Mouse (Mus musculus): Measurements from ENCODE around the gene Wwox. TPM values are rescaled to one million over a fixed set of nuclear protein-coding genes. Genes with fewer than 3 reads are reported as not detected.

The Wwox gene
- polyA plus RNA-seq, 1 experiment from 2014 or later = 11.0 TPM

DNA sequence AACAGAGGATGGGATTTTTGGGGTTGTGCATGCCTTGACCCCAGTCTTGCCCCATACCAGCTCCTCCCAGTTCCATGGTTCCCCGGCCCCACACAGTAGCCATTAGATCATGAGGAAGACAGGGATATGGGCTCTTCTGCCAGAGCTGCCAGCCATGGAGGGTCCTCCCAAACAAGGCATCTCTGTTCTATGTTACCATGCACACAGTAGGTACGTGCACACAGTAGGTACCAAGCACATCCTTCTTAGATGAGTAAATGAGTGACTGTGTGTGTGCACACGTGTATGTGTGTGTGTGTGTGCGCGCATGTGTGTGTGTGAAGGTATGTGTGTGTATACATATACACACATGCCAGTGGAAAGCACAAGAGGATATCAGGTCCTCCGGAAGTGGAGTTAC is 185.9 kb downstream of the Wwox start:
- ATAC-seq (ENCODE audit: low read depth) (no peak), DNase-seq (ENCODE audit: low spot score) (no peak)
- no peaks in the 10 kb centered on the region for H3K27me3 ChIP-seq (replicated peaks; ENCODE audit: control insufficient read depth, insufficient read depth, low read length)
- no peak overlapping the region for H3K9ac ChIP-seq (ENCODE audit: low read depth, low read length)
- 0 out of 2 replicates have a peak, but pooled peaks cover 3% of the 10 kb centered on the region for H3K4me1 ChIP-seq (ENCODE audit: control insufficient read depth, insufficient read depth, low read length)
- no peak overlapping the region for H3K4me2 ChIP-seq (ENCODE audit: low read depth, low read length)
- no peak overlapping the region for H3K27ac ChIP-seq (replicated peaks; ENCODE audit: low read depth, low read length)
- 85% methylated on average over 6 of the region's 6 CpGs for WGBS
- H3K36me3 ChIP-seq (ENCODE audit: control insufficient read depth, insufficient read depth, low read length) = no peaks in the 10 kb centered on the region
- no peaks in the 10 kb centered on the region for H3K9me3 ChIP-seq (ENCODE audit: control insufficient read depth, low read length)
- H3K4me3 ChIP-seq (ENCODE audit: low read depth, low read length) = no peak overlapping the region

DNA sequence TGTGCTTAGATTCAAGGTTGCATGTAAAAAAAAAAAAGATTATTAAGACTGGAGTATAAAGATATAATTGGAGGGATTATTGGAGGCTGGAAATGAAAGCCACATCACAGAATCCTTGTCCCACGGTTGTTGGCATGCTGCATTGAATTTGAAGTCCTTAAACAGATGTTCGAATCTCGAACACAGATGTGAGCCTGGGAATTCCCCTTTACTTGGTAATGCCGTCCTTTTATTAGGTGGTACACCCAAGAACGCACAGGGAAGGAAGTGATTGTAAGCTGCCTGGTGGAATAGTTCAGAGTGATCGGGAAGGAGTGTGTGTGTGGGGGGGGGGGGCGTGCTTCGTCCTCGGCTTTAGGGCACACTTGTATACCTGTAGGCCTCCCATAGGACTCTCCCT is 187.4 kb downstream of the Wwox start:
- H3K9ac ChIP-seq (ENCODE audit: low read depth, low read length) = no peak overlapping the region
- 41% methylated on average over 9 of the region's 9 CpGs for WGBS
- H3K4me1 ChIP-seq (ENCODE audit: control insufficient read depth, insufficient read depth, low read length) = 0 out of 2 replicates have a peak, but pooled peaks cover 3% of the 10 kb centered on the region
- DNase-seq (ENCODE audit: low spot score) (no peak), ATAC-seq (ENCODE audit: low read depth) (no peak)
- no peak overlapping the region for H3K27ac ChIP-seq (replicated peaks; ENCODE audit: low read depth, low read length)
- H3K27me3 ChIP-seq (replicated peaks; ENCODE audit: control insufficient read depth, insufficient read depth, low read length) = no peaks in the 10 kb centered on the region; the same call in 1 of the 2 replicates
- H3K9me3 ChIP-seq (ENCODE audit: control insufficient read depth, low read length) = no peaks in the 10 kb centered on the region
- H3K4me3 ChIP-seq (ENCODE audit: low read depth, low read length) = no peak overlapping the region
- no peak overlapping the region for H3K4me2 ChIP-seq (ENCODE audit: low read depth, low read length)
- H3K36me3 ChIP-seq (ENCODE audit: control insufficient read depth, insufficient read depth, low read length) = no peaks in the 10 kb centered on the region

DNA sequence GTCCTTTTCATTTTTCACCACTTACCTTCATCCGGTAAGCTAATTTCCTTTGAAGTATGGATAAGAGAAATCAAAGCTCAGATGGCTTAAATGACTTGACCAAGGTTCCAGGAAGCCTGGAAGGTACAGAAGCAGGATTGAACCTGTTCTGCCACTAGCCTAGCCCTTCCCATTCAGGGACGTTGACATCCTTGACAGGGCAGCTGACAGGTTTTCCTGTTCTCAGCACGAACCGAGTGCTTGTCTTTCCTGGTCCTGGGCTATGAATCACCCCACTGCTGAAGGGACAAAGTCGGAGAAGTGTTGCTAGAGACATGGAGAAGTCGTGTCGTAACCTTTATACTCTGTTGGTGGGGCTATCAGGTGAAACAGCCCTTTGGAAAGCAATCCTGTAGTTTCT is 190.3 kb downstream of the Wwox start:
- H3K9ac ChIP-seq (ENCODE audit: low read depth, low read length) = no peak overlapping the region
- H3K36me3 ChIP-seq (ENCODE audit: control insufficient read depth, insufficient read depth, low read length) = no peaks in the 10 kb centered on the region
- no peak overlapping the region for H3K27ac ChIP-seq (replicated peaks; ENCODE audit: low read depth, low read length)
- H3K4me2 ChIP-seq (ENCODE audit: low read depth, low read length) = no peak overlapping the region
- ATAC-seq (ENCODE audit: low read depth) (no peak), DNase-seq (ENCODE audit: low spot score) (no peak)
- no peaks in the 10 kb centered on the region for H3K9me3 ChIP-seq (ENCODE audit: control insufficient read depth, low read length)
- no peaks in the 10 kb centered on the region; the same call in 1 of the 2 replicates for H3K27me3 ChIP-seq (replicated peaks; ENCODE audit: control insufficient read depth, insufficient read depth, low read length)
- peaks cover 5% of the 10 kb centered on the region; the same call in 1 of the 2 replicates for H3K4me1 ChIP-seq (ENCODE audit: control insufficient read depth, insufficient read depth, low read length)
- no peak overlapping the region for H3K4me3 ChIP-seq (ENCODE audit: low read depth, low read length)
- 65% methylated on average over 7 of the region's 7 CpGs for WGBS

DNA sequence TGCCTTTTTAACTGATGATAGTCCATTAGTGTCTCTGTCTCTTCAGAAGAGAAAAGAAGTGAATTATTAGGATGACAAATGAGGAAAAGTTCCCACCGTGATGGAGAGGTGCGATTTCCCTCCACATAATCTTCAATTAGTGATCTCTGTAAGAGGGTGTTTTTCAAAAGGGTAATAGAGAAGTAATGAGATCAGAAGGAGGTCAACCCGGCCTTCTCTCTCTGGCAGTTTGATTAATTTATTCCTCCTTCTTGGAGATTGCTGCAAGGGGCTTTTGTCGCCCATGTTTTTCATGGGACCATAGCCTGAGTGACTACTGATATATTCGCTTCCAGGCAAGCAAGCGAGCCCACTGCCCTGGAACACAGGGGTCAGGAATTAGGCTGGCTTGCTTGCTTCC is 191.6 kb downstream of the Wwox start:
- peaks cover 14% of the 10 kb centered on the region; the same call in 1 of the 2 replicates for H3K4me1 ChIP-seq (ENCODE audit: control insufficient read depth, insufficient read depth, low read length)
- H3K4me3 ChIP-seq (ENCODE audit: low read depth, low read length) = no peak overlapping the region
- no peak overlapping the region for H3K9ac ChIP-seq (ENCODE audit: low read depth, low read length)
- 61% methylated on average over 6 of the region's 6 CpGs for WGBS
- ATAC-seq (ENCODE audit: low read depth) (no peak), DNase-seq (ENCODE audit: low spot score) (no peak)
- no peak overlapping the region for H3K27ac ChIP-seq (replicated peaks; ENCODE audit: low read depth, low read length)
- no peaks in the 10 kb centered on the region; the same call in 1 of the 2 replicates for H3K27me3 ChIP-seq (replicated peaks; ENCODE audit: control insufficient read depth, insufficient read depth, low read length)
- H3K9me3 ChIP-seq (ENCODE audit: control insufficient read depth, low read length) = no peaks in the 10 kb centered on the region
- no peaks in the 10 kb centered on the region for H3K36me3 ChIP-seq (ENCODE audit: control insufficient read depth, insufficient read depth, low read length)
- H3K4me2 ChIP-seq (ENCODE audit: low read depth, low read length) = no peak overlapping the region

DNA sequence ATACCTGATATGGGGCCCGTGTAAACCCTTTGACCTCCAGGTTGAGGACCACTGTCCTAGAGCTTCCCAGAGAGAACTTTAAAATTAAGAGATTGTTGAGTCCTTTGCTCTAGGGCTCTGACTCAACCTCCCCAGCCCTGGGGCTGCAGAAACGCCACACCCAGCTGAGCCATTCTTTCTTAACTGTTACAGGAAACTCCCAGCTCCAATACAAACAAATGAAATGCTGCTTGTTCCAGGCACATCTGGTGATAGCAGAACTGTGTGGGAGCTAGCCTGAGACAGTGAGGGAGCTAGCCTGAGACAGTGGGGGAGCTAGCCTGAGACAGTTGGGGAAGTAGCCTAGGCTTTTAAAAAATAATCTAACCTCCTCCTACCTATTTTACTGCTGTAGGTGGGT is 194.7 kb downstream of the Wwox start:
- peaks cover 11% of the 10 kb centered on the region; the same call in 1 of the 2 replicates for H3K4me1 ChIP-seq (ENCODE audit: control insufficient read depth, insufficient read depth, low read length)
- no peaks in the 10 kb centered on the region for H3K9me3 ChIP-seq (ENCODE audit: control insufficient read depth, low read length)
- H3K4me3 ChIP-seq (ENCODE audit: low read depth, low read length) = no peak overlapping the region
- no peak overlapping the region for H3K4me2 ChIP-seq (ENCODE audit: low read depth, low read length)
- no peaks in the 10 kb centered on the region for H3K36me3 ChIP-seq (ENCODE audit: control insufficient read depth, insufficient read depth, low read length)
- DNase-seq (ENCODE audit: low spot score) = no peak
- WGBS = 67% methylated on average over 2 of the region's 2 CpGs
- H3K27ac ChIP-seq (replicated peaks; ENCODE audit: low read depth, low read length) = no peak overlapping the region
- H3K9ac ChIP-seq (ENCODE audit: low read depth, low read length) = no peak overlapping the region
- no peaks in the 10 kb centered on the region; the same call in 1 of the 2 replicates for H3K27me3 ChIP-seq (replicated peaks; ENCODE audit: control insufficient read depth, insufficient read depth, low read length)
- no peak for ATAC-seq (ENCODE audit: low read depth)

DNA sequence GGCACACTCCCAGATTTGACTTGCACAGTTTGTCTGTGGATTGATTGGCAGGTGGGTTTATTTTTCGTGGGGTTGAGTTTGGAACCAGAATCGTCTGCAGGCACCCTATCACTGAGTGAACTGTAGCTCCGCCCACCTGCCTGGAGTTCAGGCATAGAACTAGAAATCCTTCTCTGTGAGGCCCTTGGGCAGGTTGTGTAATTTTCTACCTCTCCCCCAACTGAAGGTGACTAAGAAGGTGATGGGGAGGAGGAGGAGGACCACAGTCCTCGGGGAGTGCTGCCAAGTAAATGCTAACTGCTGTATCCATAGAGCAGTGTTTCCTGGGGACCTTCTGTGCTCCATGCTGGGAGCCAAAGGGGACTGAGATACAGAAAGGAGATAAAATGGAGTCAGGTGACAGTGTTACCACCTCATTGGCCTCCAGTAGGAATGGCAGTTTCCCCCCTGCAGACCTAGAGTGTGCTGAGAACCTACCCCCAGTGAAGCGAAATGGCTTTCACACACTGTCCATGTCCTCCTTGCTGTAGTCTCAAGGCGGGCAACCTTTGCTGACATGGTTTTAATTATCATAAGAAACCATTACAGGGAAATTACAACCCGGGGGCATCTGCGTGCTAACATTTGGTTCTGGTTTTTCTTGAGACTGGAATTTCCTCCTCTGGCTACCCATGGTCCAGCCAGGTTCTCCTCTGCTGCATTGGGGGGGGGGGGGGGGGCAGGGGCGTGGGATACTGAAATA is 195.4 kb downstream of the Wwox start:
- 32% methylated on average over 9 of the region's 9 CpGs for WGBS
- peak; percentile 22; the same call in 1 of the 2 replicates for ATAC-seq (ENCODE audit: low read depth)
- Histone ChIP-seq H3K4me1 (ENCODE audit: control insufficient read depth, insufficient read depth, low read length) (peaks cover 11% of the 10 kb centered on the region; the same call in 1 of the 2 replicates), H3K27ac (replicated peaks; ENCODE audit: low read depth, low read length) (no peak overlapping the region), H3K9me3 (ENCODE audit: control insufficient read depth, low read length) (no peaks in the 10 kb centered on the region), H3K4me3 (ENCODE audit: low read depth, low read length) (no peak overlapping the region), H3K4me2 (ENCODE audit: low read depth, low read length) (no peak overlapping the region), H3K27me3 (replicated peaks; ENCODE audit: control insufficient read depth, insufficient read depth, low read length) (no peaks in the 10 kb centered on the region; the same call in 1 of the 2 replicates), H3K36me3 (ENCODE audit: control insufficient read depth, insufficient read depth, low read length) (no peaks in the 10 kb centered on the region), H3K9ac (ENCODE audit: low read depth, low read length) (no peak overlapping the region)
- DNase-seq (ENCODE audit: low spot score) = peak; percentile 56

DNA sequence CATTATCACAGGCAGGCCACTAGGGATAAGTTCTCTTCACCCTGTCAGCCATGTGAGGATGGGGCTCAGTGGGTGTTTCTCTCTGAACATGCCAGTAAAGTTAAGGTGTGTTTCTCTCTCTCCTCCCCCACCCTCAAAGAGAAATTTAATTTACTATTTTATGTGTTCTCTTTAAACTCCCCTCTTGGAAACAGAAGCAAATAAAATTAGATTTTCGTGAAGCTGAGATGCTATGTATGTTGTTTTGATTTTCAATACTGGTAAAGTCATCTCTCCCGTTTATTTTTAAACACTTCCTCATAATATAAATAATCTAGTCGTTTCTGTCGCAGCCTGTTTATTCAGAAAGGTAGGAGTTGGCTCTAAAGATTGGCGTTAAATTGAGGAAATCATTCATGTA is 196.9 kb downstream of the Wwox start:
- no peak overlapping the region for H3K4me3 ChIP-seq (ENCODE audit: low read depth, low read length)
- H3K36me3 ChIP-seq (ENCODE audit: control insufficient read depth, insufficient read depth, low read length) = no peaks in the 10 kb centered on the region
- no peaks in the 10 kb centered on the region; the same call in 1 of the 2 replicates for H3K27me3 ChIP-seq (replicated peaks; ENCODE audit: control insufficient read depth, insufficient read depth, low read length)
- H3K27ac ChIP-seq (replicated peaks; ENCODE audit: low read depth, low read length) = no peak overlapping the region
- H3K9ac ChIP-seq (ENCODE audit: low read depth, low read length) = no peak overlapping the region
- 58% methylated on average over 5 of the region's 5 CpGs for WGBS
- DNase-seq (ENCODE audit: low spot score) = no peak
- no peak overlapping the region for H3K4me2 ChIP-seq (ENCODE audit: low read depth, low read length)
- H3K9me3 ChIP-seq (ENCODE audit: control insufficient read depth, low read length) = no peaks in the 10 kb centered on the region
- ATAC-seq (ENCODE audit: low read depth) = no peak
- H3K4me1 ChIP-seq (ENCODE audit: control insufficient read depth, insufficient read depth, low read length) = peaks cover 11% of the 10 kb centered on the region; the same call in 1 of the 2 replicates

DNA sequence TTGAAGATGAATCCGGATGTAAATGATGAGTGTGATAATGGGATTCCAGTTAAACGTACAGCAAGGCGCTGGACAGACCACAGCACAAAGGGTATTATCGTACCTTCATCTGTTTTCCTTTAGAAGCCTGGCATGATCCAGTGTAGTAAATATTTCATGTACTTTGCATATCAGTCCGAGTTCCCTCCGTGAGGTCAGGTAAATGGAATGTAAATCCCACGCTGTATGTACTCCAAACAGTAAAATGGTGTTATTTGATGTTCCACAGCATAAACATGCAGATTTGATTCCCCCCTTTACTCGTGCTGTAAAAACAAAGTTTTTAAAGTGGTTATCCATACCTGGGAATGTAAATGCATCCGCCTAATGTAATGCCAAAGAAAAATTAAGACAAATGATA is 202.4 kb downstream of the Wwox start:
- Histone ChIP-seq H3K27ac (replicated peaks; ENCODE audit: low read depth, low read length) (no peak overlapping the region), H3K9me3 (ENCODE audit: control insufficient read depth, low read length) (no peaks in the 10 kb centered on the region), H3K4me1 (ENCODE audit: control insufficient read depth, insufficient read depth, low read length) (peaks cover 8% of the 10 kb centered on the region; the same call in 1 of the 2 replicates), H3K4me2 (ENCODE audit: low read depth, low read length) (0 out of 2 replicates have a peak overlapping the region, but pooled peaks have one; percentile 2), H3K27me3 (replicated peaks; ENCODE audit: control insufficient read depth, insufficient read depth, low read length) (no peaks in the 10 kb centered on the region), H3K4me3 (ENCODE audit: low read depth, low read length) (no peak overlapping the region), H3K9ac (ENCODE audit: low read depth, low read length) (no peak overlapping the region), H3K36me3 (ENCODE audit: control insufficient read depth, insufficient read depth, low read length) (no peaks in the 10 kb centered on the region)
- ATAC-seq (ENCODE audit: low read depth) (no peak), DNase-seq (ENCODE audit: low spot score) (peak; percentile 41)
- WGBS = 45% methylated on average over 9 of the region's 9 CpGs

DNA sequence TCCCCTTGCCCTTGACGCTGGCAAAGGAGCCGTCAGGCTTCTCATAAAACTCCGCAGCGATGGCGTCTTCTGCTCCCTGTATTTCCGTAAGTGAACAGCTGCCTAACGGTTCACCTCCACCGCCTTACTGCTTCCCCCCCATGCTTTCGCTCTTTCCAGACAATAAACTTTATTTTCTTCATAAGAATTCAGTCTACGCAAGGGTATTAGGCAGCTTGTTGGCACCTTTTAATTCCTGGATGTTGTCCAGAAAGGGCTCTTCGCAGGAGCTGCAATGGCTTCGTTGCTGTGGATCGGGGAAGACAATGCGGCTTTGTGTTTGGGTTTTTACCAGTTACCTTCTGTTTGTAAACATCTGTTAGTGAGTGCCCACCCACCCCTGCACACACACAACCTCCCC is 211.3 kb downstream of the Wwox start:
- no peak overlapping the region for H3K27ac ChIP-seq (replicated peaks; ENCODE audit: low read depth, low read length)
- H3K4me1 ChIP-seq (ENCODE audit: control insufficient read depth, insufficient read depth, low read length) = no peaks in the 10 kb centered on the region
- no peak for DNase-seq (ENCODE audit: low spot score)
- no peaks in the 10 kb centered on the region for H3K36me3 ChIP-seq (ENCODE audit: control insufficient read depth, insufficient read depth, low read length)
- H3K9ac ChIP-seq (ENCODE audit: low read depth, low read length) = no peak overlapping the region
- WGBS = 84% methylated on average over 14 of the region's 14 CpGs
- no peaks in the 10 kb centered on the region for H3K9me3 ChIP-seq (ENCODE audit: control insufficient read depth, low read length)
- no peak for ATAC-seq (ENCODE audit: low read depth)
- no peak overlapping the region for H3K4me3 ChIP-seq (ENCODE audit: low read depth, low read length)
- no peak overlapping the region for H3K4me2 ChIP-seq (ENCODE audit: low read depth, low read length)
- H3K27me3 ChIP-seq (replicated peaks; ENCODE audit: control insufficient read depth, insufficient read depth, low read length) = no peaks in the 10 kb centered on the region; the same call in 1 of the 2 replicates
